Mouse (Mus musculus) heart, embryonic 15.5 days (tissue): ENCODE measurements around the gene Krtap31-2. TPM values are rescaled to one million over a fixed set of nuclear protein-coding genes. Genes with fewer than 3 reads are reported as not detected.

Experiments used
- ATAC-seq: fragments of 200-750 bp; cut with Nextera tagmentation; replicated peaks from 2 replicates; pipeline ENCODE4 v1.8.0; 2017; ENCODE audit warnings: low read depth, moderate TSS enrichment; ENCODE audit not compliant: insufficient number of reproducible peaks, insufficient read depth, low FRiP score
- H3K27ac ChIP-seq: fragments of 300-500 bp; sonication (generic); 2 replicates; pipeline ENCODE4 v1.5.1; 2015; ENCODE audit warnings: mild to moderate bottlenecking, inconsistent platforms
- H3K27me3 ChIP-seq: fragments of 300-500 bp; sonication (generic); 2 replicates; pipeline ENCODE4 v1.6.1; 2015; ENCODE audit warnings: inconsistent platforms
- H3K36me3 ChIP-seq: fragments of 300-500 bp; sonication (generic); 2 replicates; pipeline ENCODE4 v1.6.1; 2015; ENCODE audit warnings: mild to moderate bottlenecking, inconsistent platforms
- H3K4me1 ChIP-seq: fragments of 300-500 bp; sonication (generic); replicated peaks from 2 replicates; pipeline ENCODE4 v1.6.1; 2015; ENCODE audit warnings: inconsistent platforms
- H3K4me2 ChIP-seq: fragments of 300-500 bp; sonication (generic); 2 replicates; pipeline ENCODE4 v1.6.1; 2015; ENCODE audit warnings: inconsistent platforms, mild to moderate bottlenecking, moderate library complexity
- H3K4me3 ChIP-seq: fragments of 300-500 bp; sonication (generic); 2 replicates; pipeline ENCODE4 v1.5.1; 2015; ENCODE audit warnings: mild to moderate bottlenecking, inconsistent platforms
- H3K9ac ChIP-seq: fragments of 300-500 bp; sonication (generic); 2 replicates; pipeline ENCODE4 v1.6.1; 2015; ENCODE audit warnings: mild to moderate bottlenecking, inconsistent platforms
- H3K9me3 ChIP-seq: fragments of 300-500 bp; sonication (generic); replicated peaks from 2 replicates; pipeline ENCODE4 v1.6.1; 2016; ENCODE audit warnings: inconsistent platforms
- WGBS: fragments of 180-500 bp; shearing (Covaris S2); methylation state at CpG from one replicate; pipeline ENCODE4 v1.1.7; 2015; ENCODE audit warnings: mixed read lengths; 5-methylcytosine and 5-hydroxymethylcytosine counted together
- polyA plus RNA-seq: library from polyadenylated mRNA; unstranded; fragments of >200 nt; fragmentation: Nextera tagmentation; extraction: Ambion mirVana; gene quantifications from 2 replicates; pipeline ENCODE4 v1.2.1, GENCODE M21; 2015

Krtap31-2 gene
- not detected in 2 replicates for polyA plus RNA-seq

DNA sequence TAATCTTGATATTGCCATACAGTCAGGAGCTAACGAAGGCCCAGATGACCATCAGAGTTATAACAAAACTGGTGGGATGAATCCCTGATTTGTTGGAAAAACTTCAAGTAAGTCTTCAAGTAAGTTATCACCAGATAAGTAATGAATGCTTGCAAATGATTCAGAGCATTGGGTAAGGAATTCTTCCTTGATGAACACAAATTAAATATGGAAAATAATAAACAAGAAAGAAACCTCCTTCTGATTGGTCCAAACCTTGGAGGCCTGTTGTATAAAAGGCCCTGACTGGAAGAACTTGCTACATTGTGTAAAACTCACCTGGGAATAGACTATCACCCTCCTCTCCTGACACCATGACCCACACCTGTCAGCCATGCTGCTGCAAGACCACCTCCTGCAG lies at the start of gene Krtap31-2:
Gene Krtap31-2 (plus strand): TSS at position 301 of the 400 bp plus-strand sequence.
- Histone ChIP-seq H3K27ac (no peak within 1 kb of the TSS), H3K4me2 (no peak within 1 kb of the TSS), H3K4me3 (no peak within 1 kb of the TSS), H3K9ac (no peak within 1 kb of the TSS), H3K36me3 (no peaks in the 10 kb centered on the region), H3K9me3 (no peaks in the 10 kb centered on the region), H3K27me3 (peaks cover 2% of the 10 kb centered on the region; the same call in 1 of the 2 replicates), H3K4me1 (no peaks in the 10 kb centered on the region)
- no peak for ATAC-seq
- WGBS: 84% methylated on average over 1 of the region's 1 CpGs

- no peaks in the 10 kb centered on the region for H3K36me3 ChIP-seq
- H3K4me2 ChIP-seq: no peak within 1 kb of the TSS
- H3K4me3 ChIP-seq: no peak within 1 kb of the TSS
- H3K27ac ChIP-seq: no peak within 1 kb of the TSS
- no peak for ATAC-seq
- no peaks in the 10 kb centered on the region for H3K9me3 ChIP-seq
- WGBS: 73% methylated on average over 2 of the region's 2 CpGs
- H3K4me1 ChIP-seq: no peaks in the 10 kb centered on the region
- H3K9ac ChIP-seq: no peak within 1 kb of the TSS
- H3K27me3 ChIP-seq: no peaks in the 10 kb centered on the region
These were observed 28.5 kb upstream of the Krtap31-2 start, which contains the start of gene Krtap31-1 for GRCm38 (mm10) chr11:99907620-99908019. Krtap31-1 (plus strand) TSS chr11:99907920.

DNA sequence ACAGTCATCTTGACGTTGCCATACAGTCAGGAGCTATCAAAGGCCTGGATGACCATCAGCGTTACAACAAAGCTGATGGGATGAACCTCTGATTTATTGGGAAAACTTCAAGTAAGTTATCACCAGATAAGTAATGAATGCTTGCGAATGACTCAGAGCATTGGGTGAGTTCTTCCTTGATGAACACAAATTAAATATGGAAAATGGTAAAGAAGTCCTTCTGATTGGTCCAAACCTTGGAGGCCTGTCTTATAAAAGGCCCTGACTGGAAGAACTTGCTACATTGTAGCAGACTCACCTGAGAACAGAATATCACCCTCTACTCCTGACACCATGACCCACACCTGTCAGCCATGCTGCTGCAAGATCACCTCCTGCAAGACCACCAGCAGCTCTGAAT lies 21.6 kb upstream of the Krtap31-2 start, which contains the start of gene Gm11565:
Gene Gm11565 (plus strand): TSS at position 301 of the 400 bp plus-strand sequence.
- Histone ChIP-seq H3K4me1 (no peaks in the 10 kb centered on the region), H3K4me2 (no peak within 1 kb of the TSS), H3K36me3 (no peaks in the 10 kb centered on the region), H3K27ac (no peak within 1 kb of the TSS), H3K9ac (no peak within 1 kb of the TSS), H3K27me3 (no peaks in the 10 kb centered on the region), H3K9me3 (no peaks in the 10 kb centered on the region), H3K4me3 (no peak within 1 kb of the TSS)
- ATAC-seq: no peak
- 85% methylated on average over 3 of the region's 3 CpGs for WGBS

DNA sequence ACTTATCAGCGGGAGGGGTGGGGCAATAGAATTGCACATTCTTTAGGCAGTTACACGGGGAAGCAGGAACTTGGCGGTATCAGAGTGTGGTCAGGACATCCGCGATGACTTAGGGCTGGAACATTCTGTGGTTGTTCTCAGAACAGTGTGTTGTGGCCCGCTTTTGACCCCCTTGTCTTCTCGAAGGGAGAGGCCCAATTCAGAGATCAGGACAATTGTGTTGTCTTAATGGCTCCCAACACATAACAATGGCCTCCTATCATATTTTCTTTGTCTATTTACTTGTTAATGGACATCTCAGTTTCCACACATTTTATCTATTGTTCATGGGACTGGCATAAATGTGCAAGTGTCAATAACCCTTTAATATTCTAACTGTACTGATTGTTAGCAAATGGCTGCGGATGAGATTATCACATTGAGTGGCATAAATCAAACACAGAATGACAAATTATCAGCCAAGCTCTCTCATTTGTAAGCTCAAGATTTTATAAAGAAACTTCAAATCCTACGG lies 1.7 kb downstream of the Krtap31-2 start:
- no peak overlapping the region for H3K9ac ChIP-seq
- no peak for ATAC-seq
- no peaks in the 10 kb centered on the region for H3K36me3 ChIP-seq
- no peak overlapping the region for H3K4me2 ChIP-seq
- H3K4me3 ChIP-seq: no peak overlapping the region
- H3K9me3 ChIP-seq: no peaks in the 10 kb centered on the region
- H3K4me1 ChIP-seq: no peaks in the 10 kb centered on the region
- no peaks in the 10 kb centered on the region for H3K27me3 ChIP-seq
- 81% methylated on average over 9 of the region's 9 CpGs for WGBS
- H3K27ac ChIP-seq: no peak overlapping the region

GRCm38 (mm10) chr11:99948175-99948574 lies 12.1 kb downstream of the Krtap31-2 start, which contains the start of gene Krtap9-5:
Krtap9-5 (plus strand) TSS chr11:99948475.
- 75% methylated on average over 2 of the region's 2 CpGs for WGBS
- Histone ChIP-seq H3K27me3 (no peaks in the 10 kb centered on the region), H3K9me3 (no peaks in the 10 kb centered on the region), H3K4me1 (no peaks in the 10 kb centered on the region), H3K4me3 (no peak within 1 kb of the TSS), H3K9ac (no peak within 1 kb of the TSS), H3K27ac (no peak within 1 kb of the TSS), H3K36me3 (no peaks in the 10 kb centered on the region), H3K4me2 (no peak within 1 kb of the TSS)
- no peak for ATAC-seq

GRCm38 (mm10) chr11:99964213-99964612 lies 28.1 kb downstream of the Krtap31-2 start:
- WGBS: 49% methylated on average over 6 of the region's 6 CpGs

GRCm38 (mm10) chr11:99965961-99966360 lies 29.9 kb downstream of the Krtap31-2 start:
- H3K4me3 ChIP-seq: no peak overlapping the region
- H3K36me3 ChIP-seq: no peaks in the 10 kb centered on the region
- no peak overlapping the region for H3K27ac ChIP-seq
- no peaks in the 10 kb centered on the region for H3K27me3 ChIP-seq
- no peak overlapping the region for H3K4me2 ChIP-seq
- H3K9ac ChIP-seq: no peak overlapping the region
- H3K9me3 ChIP-seq: no peaks in the 10 kb centered on the region
- 31% methylated on average over 2 of the region's 2 CpGs for WGBS
- H3K4me1 ChIP-seq: no peaks in the 10 kb centered on the region
- ATAC-seq: no peak

More at GRCm38 (mm10) chr11:99964213-99964612, 28.1 kb downstream of the Krtap31-2 start:
- Histone ChIP-seq H3K4me1 (no peaks in the 10 kb centered on the region), H3K4me3 (no peak overlapping the region), H3K9ac (no peak overlapping the region), H3K36me3 (no peaks in the 10 kb centered on the region), H3K9me3 (no peaks in the 10 kb centered on the region), H3K4me2 (no peak overlapping the region), H3K27ac (no peak overlapping the region), H3K27me3 (no peaks in the 10 kb centered on the region)
- ATAC-seq: no peak

GRCm38 (mm10) chr11:99978953-99979352 lies 42.9 kb downstream of the Krtap31-2 start, which contains the start of gene Krtap29-1:
Krtap29-1 (minus strand) TSS chr11:99979053.
- no peak within 1 kb of the TSS for H3K27ac ChIP-seq
- no peak for ATAC-seq
- WGBS: 68% methylated on average over 5 of the region's 5 CpGs
- H3K4me1 ChIP-seq: no peaks in the 10 kb centered on the region
- no peak within 1 kb of the TSS for H3K4me3 ChIP-seq
- H3K9me3 ChIP-seq: no peaks in the 10 kb centered on the region
- no peaks in the 10 kb centered on the region for H3K36me3 ChIP-seq
- no peak within 1 kb of the TSS for H3K4me2 ChIP-seq
- no peak within 1 kb of the TSS for H3K9ac ChIP-seq
- no peaks in the 10 kb centered on the region; the same call in 1 of the 2 replicates for H3K27me3 ChIP-seq

GRCm38 (mm10) chr11:99982731-99983130 lies 46.6 kb downstream of the Krtap31-2 start:
- WGBS: 82% methylated on average over 9 of the region's 9 CpGs
- Histone ChIP-seq H3K27ac (no peak overlapping the region), H3K4me3 (no peak overlapping the region)

GRCm38 (mm10) chr11:99983442-99983841 lies 47.4 kb downstream of the Krtap31-2 start:
- 86% methylated on average over 1 of the region's 1 CpGs for WGBS
- no peaks in the 10 kb centered on the region for H3K36me3 ChIP-seq
- no peak overlapping the region for H3K4me2 ChIP-seq
- no peak overlapping the region for H3K4me3 ChIP-seq
- H3K27me3 ChIP-seq: peaks cover 13% of the 10 kb centered on the region
- H3K27ac ChIP-seq: no peak overlapping the region
- H3K9ac ChIP-seq: no peak overlapping the region
- no peak for ATAC-seq
- H3K9me3 ChIP-seq: no peaks in the 10 kb centered on the region
- H3K4me1 ChIP-seq: no peaks in the 10 kb centered on the region

More at GRCm38 (mm10) chr11:99982731-99983130, 46.6 kb downstream of the Krtap31-2 start:
- no peak overlapping the region for H3K9ac ChIP-seq
- H3K4me2 ChIP-seq: no peak overlapping the region
- H3K9me3 ChIP-seq: no peaks in the 10 kb centered on the region
- no peak for ATAC-seq
- peaks cover 13% of the 10 kb centered on the region for H3K27me3 ChIP-seq
- no peaks in the 10 kb centered on the region for H3K36me3 ChIP-seq
- no peaks in the 10 kb centered on the region for H3K4me1 ChIP-seq

GRCm38 (mm10) chr11:99985291-99986092 lies 49.4 kb downstream of the Krtap31-2 start:
- H3K4me3 ChIP-seq: no peak overlapping the region
- WGBS: 69% methylated on average over 20 of the region's 20 CpGs
- no peak for ATAC-seq

More at GRCm38 (mm10) chr11:99985291-99986092, 49.4 kb downstream of the Krtap31-2 start:
- Histone ChIP-seq H3K4me1 (no peaks in the 10 kb centered on the region), H3K36me3 (no peaks in the 10 kb centered on the region), H3K9me3 (no peaks in the 10 kb centered on the region), H3K27me3 (peaks cover 13% of the 10 kb centered on the region), H3K27ac (no peak overlapping the region), H3K9ac (no peak overlapping the region), H3K4me2 (no peak overlapping the region)
